Mouse (Mus musculus) neural tube, embryonic 15.5 days (tissue): ENCODE data around the gene Spag17. TPM values are rescaled to one million over a fixed set of nuclear protein-coding genes. Genes with fewer than 3 reads are reported as not detected.

ENCODE experiments used
- ATAC-seq: fragments of 200-750 bp; cut with Nextera tagmentation; 2 replicates; pipeline ENCODE4 v1.8.0; 2017; ENCODE audit warnings: mild to moderate bottlenecking, moderate TSS enrichment, moderate library complexity; ENCODE audit not compliant: low FRiP score
- H3K27ac ChIP-seq: fragments of 300-500 bp; sonication (generic); replicated peaks from 2 replicates; pipeline ENCODE4 v1.5.1; 2015; ENCODE audit warnings: mild to moderate bottlenecking, inconsistent platforms
- H3K27me3 ChIP-seq: fragments of 300-500 bp; sonication (generic); replicated peaks from 2 replicates; pipeline ENCODE4 v1.6.1; 2015; ENCODE audit warnings: inconsistent platforms
- H3K36me3 ChIP-seq: fragments of 300-500 bp; sonication (generic); 2 replicates; pipeline ENCODE4 v1.6.1; 2015; ENCODE audit warnings: inconsistent platforms
- H3K4me1 ChIP-seq: fragments of 300-500 bp; sonication (generic); 2 replicates; pipeline ENCODE4 v1.6.1; 2015; ENCODE audit warnings: inconsistent platforms
- H3K4me2 ChIP-seq: fragments of 300-500 bp; sonication (generic); 2 replicates; pipeline ENCODE4 v1.6.1; 2015; ENCODE audit warnings: inconsistent platforms, mild to moderate bottlenecking, moderate library complexity
- H3K4me3 ChIP-seq: fragments of 300-500 bp; sonication (generic); replicated peaks from 2 replicates; pipeline ENCODE4 v1.5.1; 2015; ENCODE audit warnings: mild to moderate bottlenecking, inconsistent platforms
- H3K9ac ChIP-seq: fragments of 300-500 bp; sonication (generic); replicated peaks from 2 replicates; pipeline ENCODE4 v1.6.1; 2015; ENCODE audit warnings: mild to moderate bottlenecking, inconsistent platforms
- H3K9me3 ChIP-seq: fragments of 300-500 bp; sonication (generic); replicated peaks from 2 replicates; pipeline ENCODE4 v1.6.1; 2016; ENCODE audit warnings: inconsistent platforms
- WGBS: fragments of 180-500 bp; shearing (Covaris S2); methylation state at CpG from one replicate; pipeline ENCODE4 v1.1.7; 2015; ENCODE audit warnings: mixed read lengths; 5-methylcytosine and 5-hydroxymethylcytosine counted together
- polyA plus RNA-seq: library from polyadenylated mRNA; unstranded; fragments of >200 nt; fragmentation: Nextera tagmentation; extraction: Ambion mirVana; gene quantifications from 2 replicates; pipeline ENCODE4 v1.2.1, GENCODE M21; 2015

Gene Spag17
- polyA plus RNA-seq, 1 experiment from 2014 or later, result 0.12 TPM

DNA sequence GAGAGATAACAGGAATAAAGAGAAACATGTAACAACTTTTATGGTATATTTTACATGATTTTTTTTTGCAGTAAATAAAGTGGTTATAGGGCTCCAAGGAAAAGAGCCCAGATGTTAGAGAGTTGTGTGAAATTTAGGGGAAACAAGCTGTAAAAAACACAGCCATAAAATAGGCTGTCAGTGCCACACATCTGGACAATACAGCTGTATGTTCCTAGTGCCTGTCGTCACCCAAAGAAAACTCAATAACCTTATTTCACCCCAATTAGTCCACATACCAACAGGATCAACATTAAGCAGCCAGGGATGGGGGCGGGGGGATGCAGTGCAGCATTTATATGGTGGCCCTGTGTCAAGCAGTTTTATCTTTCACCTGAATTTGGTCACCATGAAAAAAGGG, 81.1 kb downstream of the Spag17 start:
- 46% methylated on average over 2 of the region's 2 CpGs for WGBS
- no peak overlapping the region for H3K27ac ChIP-seq
- no peak for ATAC-seq

GRCm38 (mm10) chr3:99970766-99971165, 85.6 kb downstream of the Spag17 start:
- Histone ChIP-seq H3K9me3 (no peaks in the 10 kb centered on the region), H3K27ac (no peak overlapping the region), H3K9ac (no peak overlapping the region), H3K4me2 (no peak overlapping the region), H3K4me1 (no peaks in the 10 kb centered on the region), H3K36me3 (no peaks in the 10 kb centered on the region), H3K4me3 (no peak overlapping the region), H3K27me3 (no peaks in the 10 kb centered on the region)
- ATAC-seq, result no peak
- WGBS, result 72% methylated on average over 5 of the region's 5 CpGs

More for the DNA sequence above, 81.1 kb downstream of the Spag17 start:
- Histone ChIP-seq H3K4me1 (no peaks in the 10 kb centered on the region), H3K4me3 (no peak overlapping the region), H3K4me2 (no peak overlapping the region), H3K27me3 (no peaks in the 10 kb centered on the region), H3K9ac (no peak overlapping the region), H3K36me3 (no peaks in the 10 kb centered on the region), H3K9me3 (no peaks in the 10 kb centered on the region)

DNA sequence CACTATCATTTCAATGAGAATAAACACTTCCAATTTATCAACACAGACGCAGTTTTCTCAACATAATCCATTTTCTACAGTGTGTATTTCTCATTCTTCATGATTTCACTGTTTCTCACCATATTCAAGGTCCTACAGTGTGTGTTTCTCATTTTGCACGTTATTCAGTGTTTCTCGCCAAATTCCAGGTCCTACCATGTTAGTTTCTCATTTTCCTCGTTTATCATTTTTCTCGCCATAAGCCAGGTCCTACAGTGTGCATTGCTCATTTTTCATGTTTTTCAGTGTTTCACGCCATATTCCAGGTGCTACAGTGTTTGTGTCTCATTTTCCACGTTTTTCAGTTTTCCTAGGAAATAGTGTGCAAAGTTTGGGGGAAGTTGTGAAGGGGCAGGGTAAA, 95.8 kb downstream of the Spag17 start:
- Histone ChIP-seq H3K27me3 (no peaks in the 10 kb centered on the region), H3K36me3 (no peaks in the 10 kb centered on the region), H3K9ac (no peak overlapping the region), H3K4me2 (no peak overlapping the region), H3K27ac (no peak overlapping the region), H3K9me3 (no peaks in the 10 kb centered on the region), H3K4me3 (no peak overlapping the region), H3K4me1 (no peaks in the 10 kb centered on the region)
- ATAC-seq, result no peak
- WGBS, result 69% methylated on average over 7 of the region's 7 CpGs

GRCm38 (mm10) chr3:100004676-100005075, 119.5 kb downstream of the Spag17 start:
- 39% methylated on average over 1 of the region's 1 CpGs for WGBS

GRCm38 (mm10) chr3:100009807-100010206, 124.6 kb downstream of the Spag17 start:
- no peaks in the 10 kb centered on the region for H3K4me1 ChIP-seq
- no peak overlapping the region for H3K9ac ChIP-seq
- no peak overlapping the region for H3K27ac ChIP-seq
- H3K27me3 ChIP-seq, result no peaks in the 10 kb centered on the region
- ATAC-seq, result no peak
- H3K4me3 ChIP-seq, result no peak overlapping the region
- no peaks in the 10 kb centered on the region for H3K9me3 ChIP-seq
- H3K4me2 ChIP-seq, result no peak overlapping the region
- no peaks in the 10 kb centered on the region for H3K36me3 ChIP-seq

More at GRCm38 (mm10) chr3:100004676-100005075, 119.5 kb downstream of the Spag17 start:
- Histone ChIP-seq H3K27me3 (no peaks in the 10 kb centered on the region), H3K36me3 (no peaks in the 10 kb centered on the region), H3K4me2 (no peak overlapping the region), H3K4me1 (no peaks in the 10 kb centered on the region), H3K27ac (no peak overlapping the region), H3K4me3 (no peak overlapping the region), H3K9ac (no peak overlapping the region), H3K9me3 (no peaks in the 10 kb centered on the region)
- no peak for ATAC-seq

DNA sequence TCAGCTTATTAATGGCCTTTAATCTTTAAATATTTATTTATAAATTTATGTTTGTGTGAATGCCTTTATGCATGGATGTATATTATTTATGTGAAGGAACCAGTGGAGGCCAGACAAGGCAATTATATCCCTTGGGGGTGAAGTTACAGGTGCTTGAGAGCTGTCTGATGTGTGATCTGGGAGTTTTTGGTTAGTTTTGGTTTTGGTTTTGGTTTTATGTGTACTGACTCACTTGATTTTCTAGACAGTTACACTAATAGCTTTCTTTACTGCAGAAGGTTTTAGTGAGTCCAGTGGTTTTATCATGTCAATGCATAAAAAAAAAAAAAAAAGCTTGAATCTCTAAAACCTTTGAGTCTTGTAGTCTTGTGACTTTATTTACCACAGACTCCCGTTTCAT, 128.9 kb downstream of the Spag17 start:
- H3K27me3 ChIP-seq, result no peaks in the 10 kb centered on the region
- no peak overlapping the region for H3K4me3 ChIP-seq
- no peak overlapping the region for H3K9ac ChIP-seq
- no peaks in the 10 kb centered on the region for H3K4me1 ChIP-seq
- no peak overlapping the region for H3K27ac ChIP-seq
- no peaks in the 10 kb centered on the region for H3K9me3 ChIP-seq
- 83% methylated on average over 1 of the region's 1 CpGs for WGBS
- H3K4me2 ChIP-seq, result no peak overlapping the region
- ATAC-seq, result no peak
- no peaks in the 10 kb centered on the region for H3K36me3 ChIP-seq

- no peaks in the 10 kb centered on the region for H3K27me3 ChIP-seq
- ATAC-seq, result no peak
- H3K9ac ChIP-seq, result no peak overlapping the region
- no peak overlapping the region for H3K27ac ChIP-seq
- 65% methylated on average over 4 of the region's 4 CpGs for WGBS
- H3K36me3 ChIP-seq, result no peaks in the 10 kb centered on the region
- no peaks in the 10 kb centered on the region for H3K4me1 ChIP-seq
- H3K4me3 ChIP-seq, result no peak overlapping the region
- H3K9me3 ChIP-seq, result no peaks in the 10 kb centered on the region
- no peak overlapping the region for H3K4me2 ChIP-seq
Measured at GRCm38 (mm10) chr3:100031291-100031690, 146.1 kb downstream of the Spag17 start.

- no peak overlapping the region for H3K27ac ChIP-seq
- H3K27me3 ChIP-seq, result no peaks in the 10 kb centered on the region
- H3K9ac ChIP-seq, result no peak overlapping the region
- H3K4me2 ChIP-seq, result no peak overlapping the region
- no peak overlapping the region for H3K4me3 ChIP-seq
- no peaks in the 10 kb centered on the region for H3K4me1 ChIP-seq
- ATAC-seq, result no peak
- no peaks in the 10 kb centered on the region for H3K36me3 ChIP-seq
- 77% methylated on average over 1 of the region's 1 CpGs for WGBS
- H3K9me3 ChIP-seq, result no peaks in the 10 kb centered on the region
Measured at GRCm38 (mm10) chr3:100032969-100033368, 147.8 kb downstream of the Spag17 start.

- Histone ChIP-seq H3K9me3 (no peaks in the 10 kb centered on the region), H3K9ac (no peak overlapping the region), H3K27me3 (no peaks in the 10 kb centered on the region), H3K4me2 (no peak overlapping the region), H3K4me3 (no peak overlapping the region), H3K27ac (no peak overlapping the region), H3K36me3 (no peaks in the 10 kb centered on the region), H3K4me1 (no peaks in the 10 kb centered on the region)
- WGBS, result 39% methylated on average over 4 of the region's 4 CpGs
- no peak for ATAC-seq
Measured at GRCm38 (mm10) chr3:100034366-100034956, 149.3 kb downstream of the Spag17 start.

DNA sequence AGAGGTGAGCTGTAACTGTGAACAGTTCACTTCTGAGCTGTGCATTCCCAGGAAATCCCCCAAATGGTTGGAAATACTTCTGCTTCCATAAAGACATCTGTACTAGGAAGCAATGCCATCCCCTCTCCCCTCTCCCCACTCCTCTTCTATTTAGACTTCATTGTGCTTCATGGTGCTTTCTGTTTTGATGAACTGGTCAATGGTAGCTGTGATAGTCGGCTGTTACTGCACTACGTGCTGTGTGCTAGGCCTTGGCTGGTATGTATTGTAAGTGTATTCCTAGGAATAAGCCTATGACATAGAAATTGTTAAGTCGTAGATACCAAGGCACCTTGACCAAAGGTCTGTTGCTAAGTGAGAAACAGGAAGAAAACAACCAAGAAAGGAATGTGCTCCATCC, 149.9 kb downstream of the Spag17 start:
- Histone ChIP-seq H3K4me1 (no peaks in the 10 kb centered on the region), H3K27ac (no peak overlapping the region), H3K4me2 (no peak overlapping the region), H3K9ac (no peak overlapping the region), H3K36me3 (no peaks in the 10 kb centered on the region), H3K9me3 (no peaks in the 10 kb centered on the region), H3K27me3 (no peaks in the 10 kb centered on the region), H3K4me3 (no peak overlapping the region)
- ATAC-seq, result no peak
- WGBS, result 56% methylated on average over 3 of the region's 3 CpGs

- Histone ChIP-seq H3K4me2 (no peak overlapping the region), H3K4me1 (no peaks in the 10 kb centered on the region), H3K9ac (no peak overlapping the region), H3K4me3 (no peak overlapping the region), H3K27ac (no peak overlapping the region), H3K27me3 (no peaks in the 10 kb centered on the region), H3K9me3 (no peaks in the 10 kb centered on the region), H3K36me3 (no peaks in the 10 kb centered on the region)
- 73% methylated on average over 5 of the region's 5 CpGs for WGBS
- no peak for ATAC-seq
Measured at GRCm38 (mm10) chr3:100036846-100037245, 151.6 kb downstream of the Spag17 start.

GRCm38 (mm10) chr3:100074406-100074805, 189.2 kb downstream of the Spag17 start:
- no peak overlapping the region for H3K9ac ChIP-seq
- ATAC-seq, result no peak
- H3K9me3 ChIP-seq, result no peaks in the 10 kb centered on the region
- H3K4me1 ChIP-seq, result no peaks in the 10 kb centered on the region
- no peaks in the 10 kb centered on the region for H3K27me3 ChIP-seq
- H3K4me3 ChIP-seq, result no peak overlapping the region
- no peak overlapping the region for H3K4me2 ChIP-seq
- no peaks in the 10 kb centered on the region for H3K36me3 ChIP-seq
- no peak overlapping the region for H3K27ac ChIP-seq
- WGBS, result 95% methylated on average over 1 of the region's 1 CpGs
